12 mouse cellular contexts compared by ENCODE assay signal in the genomic region with DNA sequence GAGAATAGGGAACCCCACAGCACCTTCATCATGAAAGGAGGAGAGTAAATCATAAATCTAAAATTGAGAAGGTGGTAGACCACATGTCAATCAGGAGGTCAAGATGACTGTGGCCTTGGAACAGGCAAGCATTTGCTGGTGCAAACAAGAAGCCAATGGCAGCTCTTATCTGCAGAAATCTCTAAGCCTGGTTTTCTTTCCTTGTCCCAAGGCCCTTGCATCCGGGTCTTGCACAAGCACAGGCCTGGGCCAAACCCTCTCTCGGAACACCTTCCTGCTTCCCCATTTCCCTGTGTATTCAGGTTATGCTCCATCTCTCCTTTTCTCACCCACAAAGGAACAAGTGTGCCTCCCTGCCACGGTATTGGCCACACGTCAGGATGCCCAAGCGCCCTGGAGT. TPM values are rescaled to one million over a fixed set of nuclear protein-coding genes. Genes with fewer than 3 reads are reported as not detected.
DNase-seq lines count a peak whose midpoint lies in the region; ATAC-seq and TF ChIP-seq lines count a peak whose summit lies in the region.
"Had no signal": no experiment of that assay in that cellular context is flagged by ENCODE, and none has a peak within 500 bp of the region (broad histone marks: within the 10 kb centered on the region; RNA-seq: fewer than 3 reads in every experiment).

No protein-coding gene starts in this region.

- H3K27ac ChIP-seq in kidney, embryonic 14.5 days (ENCODE audit: low read depth, low read length) = peak overlapping the region; percentile 48; the same call in 1 of the 2 replicates
- peak overlapping the region; percentile 23; the same call in 1 of the 2 replicates for H3K27ac ChIP-seq in intestine, postnatal 0 days (ENCODE audit: low read depth, low read length)
- H3K27ac ChIP-seq: midbrain, embryonic 12.5 days; neural tube, embryonic 12.5 days had no signal

- no peak overlapping the region for H3K9ac ChIP-seq in kidney, embryonic 14.5 days (ENCODE audit: low read depth, low read length)
- no peak overlapping the region for H3K9ac ChIP-seq in intestine, postnatal 0 days (ENCODE audit: low read depth, low read length)
- H3K9ac ChIP-seq: midbrain, embryonic 12.5 days; neural tube, embryonic 12.5 days had no signal

- no peaks in the 10 kb centered on the region for H3K27me3 ChIP-seq in kidney, embryonic 14.5 days (ENCODE audit: control insufficient read depth, insufficient read depth, low read length)
- no peaks in the 10 kb centered on the region for H3K27me3 ChIP-seq in intestine, postnatal 0 days (replicated peaks; ENCODE audit: control insufficient read depth, insufficient read depth, low read length)
- H3K27me3 ChIP-seq: neural tube, embryonic 12.5 days had no signal

- no peak for TF ChIP-seq CTCF in intestine, postnatal 0 days (IDR thresholded peaks at IDR 0.05; ENCODE audit: low read depth)

- no peak overlapping the region for H3K4me2 ChIP-seq in kidney, embryonic 14.5 days (replicated peaks; ENCODE audit: low read depth, low read length)
- peak overlapping the region; percentile 45 for H3K4me2 ChIP-seq in intestine, postnatal 0 days (replicated peaks; ENCODE audit: low read depth)
- H3K4me2 ChIP-seq: midbrain, embryonic 12.5 days; neural tube, embryonic 12.5 days had no signal

- DNase-seq in adrenal gland, adult (ENCODE audit: inconsistent age in 2 of 2, low spot score in 1 of 2) = peak; percentile 52 to 80
- DNase-seq in adrenal gland, adult 8-10 months = no peak
- no peak for DNase-seq in kidney, adult 9 months
- DNase-seq in 3134 (ENCODE audit: extremely low read depth, insufficient read length, low spot score) = peak; percentile 36
- DNase-seq in spleen, postnatal 36 days (ENCODE audit: low spot score in 2 of 2) = no peak
- DNase-seq: cerebellum, adult 9-11 months; heart, postnatal 10 days had no signal

- H3K9me3 ChIP-seq in kidney, embryonic 14.5 days (ENCODE audit: control insufficient read depth, low read length) = no peaks in the 10 kb centered on the region
- no peaks in the 10 kb centered on the region for H3K9me3 ChIP-seq in intestine, postnatal 0 days (ENCODE audit: control insufficient read depth)
- H3K9me3 ChIP-seq: midbrain, embryonic 12.5 days; neural tube, embryonic 12.5 days had no signal

- H3K4me3 ChIP-seq in kidney, embryonic 14.5 days (ENCODE audit: low read length) = no peak overlapping the region
- no peak overlapping the region for H3K4me3 ChIP-seq in intestine, postnatal 0 days (ENCODE audit: low read depth, low read length)
- H3K4me3 ChIP-seq: midbrain, embryonic 12.5 days; neural tube, embryonic 12.5 days had no signal

- ATAC-seq in kidney, embryonic 14.5 days (ENCODE audit: low FRiP score, low TSS enrichment) = no peak
- peak; percentile 42 for ATAC-seq in intestine, postnatal 0 days
- no peak for ATAC-seq in megakaryocyte-erythroid progenitor cell, adult 5-6 weeks (replicated peaks; ENCODE audit: low FRiP score, low TSS enrichment, poor library complexity, severe bottlenecking)

- peaks cover 48% of the 10 kb centered on the region for H3K4me1 ChIP-seq in kidney, embryonic 14.5 days (ENCODE audit: control insufficient read depth, insufficient read depth, low read length)
- H3K4me1 ChIP-seq in intestine, postnatal 0 days (replicated peaks; ENCODE audit: control insufficient read depth, insufficient read depth, low read length) = peaks cover 14% of the 10 kb centered on the region

- H3K36me3 ChIP-seq in kidney, embryonic 14.5 days (ENCODE audit: control insufficient read depth, insufficient read depth, low read length) = no peaks in the 10 kb centered on the region
- 0 out of 2 replicates have a peak, but pooled peaks cover 5% of the 10 kb centered on the region for H3K36me3 ChIP-seq in intestine, postnatal 0 days (ENCODE audit: control insufficient read depth, insufficient read depth)
- H3K36me3 ChIP-seq: midbrain, embryonic 12.5 days; neural tube, embryonic 12.5 days had no signal

- 70% methylated on average over 5 of the region's 5 CpGs for WGBS in kidney, embryonic 14.5 days
- WGBS in intestine, postnatal 0 days = 65% methylated on average over 5 of the region's 5 CpGs

RNA-seq across cellular contexts. Expression of a gene that starts 35.0 kb away (rescaled TPM):
- 100 to 1,000 TPM in 1 of 4 experiments, 10 to 100 TPM in 3; 52.3 to 101 (median 81.1) TPM for total RNA-seq in adrenal gland, adult 8-10 months (2022)
- 12.5 and 20.3 TPM in 2 replicates for polyA plus RNA-seq in kidney, embryonic 14.5 days (2014; fragmentation: Nextera tagmentation; extraction: Ambion mirVana)
- polyA plus RNA-seq in intestine, postnatal 0 days (2015; fragmentation: Nextera tagmentation; extraction: Ambion mirVana) = 10.5 and 11.4 TPM in 2 replicates
- 8.4 and 16.0 TPM in 2 replicates for total RNA-seq in megakaryocyte-erythroid progenitor cell, adult 5-6 weeks (2014; fragmentation: Nextera tagmentation)
- 4.1 and 7.7 TPM in 2 replicates for total RNA-seq in megakaryocyte-erythroid progenitor cell, adult 5-6 weeks (2017)

Comparison
In these comparisons a context has a peak if more than half of its experiments do, and no peak if none do; other contexts are left out.
1. DNase-seq: peak in adrenal gland, adult (2 of 2) and 3134 (single experiment); none in adrenal gland, adult 8-10 months (single experiment), kidney, adult 9 months (single experiment) and spleen, postnatal 36 days (0 of 2).